17 mouse cellular contexts compared by ENCODE assay signal in genomic region chr3:142417996-142418395, GRCm38 (mm10).
"Had no signal": no experiment of that assay in that cellular context is flagged by ENCODE, and none has a peak within 500 bp of the region (broad histone marks: within the 10 kb centered on the region; RNA-seq: fewer than 3 reads in every experiment).

No protein-coding gene starts in this region.

- H3K9me3 ChIP-seq: lung, embryonic 15.5 days; megakaryocyte, embryonic 14.5 days; midbrain, embryonic 13.5 days; midbrain, embryonic 15.5 days; neural tube, embryonic 12.5 days; stomach, embryonic 15.5 days had no signal

- H3K36me3 ChIP-seq: lung, embryonic 15.5 days; midbrain, embryonic 13.5 days; midbrain, embryonic 15.5 days; neural tube, embryonic 12.5 days; stomach, embryonic 15.5 days had no signal

- H3K4me3 ChIP-seq: lung, embryonic 15.5 days; megakaryocyte, embryonic 14.5 days; midbrain, embryonic 13.5 days; midbrain, embryonic 15.5 days; neural tube, embryonic 12.5 days; stomach, embryonic 15.5 days had no signal

- H3K4me1 ChIP-seq: midbrain, embryonic 13.5 days; midbrain, embryonic 15.5 days; neural tube, embryonic 12.5 days; stomach, embryonic 15.5 days had no signal

- H3K27me3 ChIP-seq: lung, embryonic 15.5 days; megakaryocyte, embryonic 14.5 days; midbrain, embryonic 13.5 days; midbrain, embryonic 15.5 days; neural tube, embryonic 12.5 days; stomach, embryonic 15.5 days had no signal

- ATAC-seq: lung, postnatal 0 days; midbrain, embryonic 13.5 days; midbrain, embryonic 15.5 days had no signal

- H3K9ac ChIP-seq: lung, embryonic 15.5 days; midbrain, embryonic 13.5 days; midbrain, embryonic 15.5 days; neural tube, embryonic 12.5 days; stomach, embryonic 15.5 days had no signal

- DNase-seq: lung, adult 2 months; lung, postnatal 14 days; lung, postnatal 36 days; right cerebral cortex, postnatal 14 days; thymus, adult 2 months; thymus, postnatal 25 days; thymus, postnatal 4 days had no signal

- H3K27ac ChIP-seq: lung, embryonic 15.5 days; macrophage; midbrain, embryonic 13.5 days; midbrain, embryonic 15.5 days; neural tube, embryonic 12.5 days; stomach, embryonic 15.5 days; stomach, postnatal 0 days had no signal

- H3K4me2 ChIP-seq: lung, embryonic 15.5 days; midbrain, embryonic 11.5 days; midbrain, embryonic 13.5 days; midbrain, embryonic 15.5 days; neural tube, embryonic 12.5 days; stomach, embryonic 15.5 days had no signal
